Mouse (Mus musculus) lung, adult 2 months (tissue): ENCODE results near the gene Grk5.

Source experiments
- CTCF ChIP-seq: fragments of 200-500 bp; IDR thresholded peaks from 2 replicates; pipeline ENCODE4 v1.5.1; 2011; ENCODE audit warnings: mild to moderate bottlenecking, low read length, control low read depth; ENCODE audit not compliant: insufficient read depth
- POLR2A ChIP-seq: fragments of 200-500 bp; IDR thresholded peaks from 2 replicates; pipeline ENCODE4 v1.6.1; 2011; ENCODE audit warnings: low read depth, mild to moderate bottlenecking, control low read depth, low read length, borderline replicate concordance; ENCODE audit errors: extremely low read depth

- TF ChIP-seq POLR2A = no peak
- no peak for TF ChIP-seq CTCF
These were observed 13.6 kb downstream of the Grk5 start for GRCm38 (mm10) chr19:60903139-60903538.
